Mouse (Mus musculus) stomach, postnatal 0 days (tissue): ENCODE data around the gene L3mbtl3.

Source experiments
- CTCF ChIP-seq: IDR thresholded peaks from 2 replicates; pipeline ENCODE4 v1.5.1; 2016; ENCODE audit warnings: antibody characterized with exemption, low read depth, mild to moderate bottlenecking, moderate library complexity
- EP300 ChIP-seq: optimal IDR thresholded peaks from 2 replicates; pipeline ENCODE3; 2016; ENCODE audit warnings: antibody characterized with exemption

GRCm38 (mm10) chr10:26275414-26275813 is 100.4 kb downstream of the L3mbtl3 start:
- TF ChIP-seq CTCF = no peak
- no peak for TF ChIP-seq EP300
